Mouse (Mus musculus): ENCODE measurements around the gene Sema4c.

The Sema4c gene

GRCm38 (mm10) chr1:36534595-36535058 lies 23.5 kb downstream of the Sema4c start:
- DNase-seq: no peak

DNA sequence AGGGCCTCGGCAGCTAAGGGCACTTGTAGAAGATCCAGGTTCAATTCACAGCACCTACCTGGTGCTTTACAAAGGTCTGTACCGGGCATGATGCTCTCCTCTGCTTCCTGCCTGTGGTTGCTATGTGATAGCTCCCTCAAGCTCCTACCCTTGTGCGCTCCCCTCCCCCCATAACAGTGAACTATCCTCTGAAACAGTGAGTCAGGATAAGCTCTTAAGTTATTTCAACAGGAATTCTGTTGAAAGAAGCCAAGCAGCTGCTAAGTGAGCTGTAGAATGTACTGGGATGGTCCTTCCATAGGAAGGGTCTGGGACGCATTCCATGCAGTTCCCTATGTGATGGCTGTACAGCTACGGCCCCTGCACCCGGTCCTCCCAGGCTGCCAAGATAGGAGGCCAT lies 24.6 kb downstream of the Sema4c start:
- no peak for DNase-seq

GRCm38 (mm10) chr1:36531461-36531860 lies 26.7 kb downstream of the Sema4c start:
- no peak for DNase-seq

- no peak for DNase-seq
Measured at GRCm38 (mm10) chr1:36530962-36531361, 27.2 kb downstream of the Sema4c start.

DNA sequence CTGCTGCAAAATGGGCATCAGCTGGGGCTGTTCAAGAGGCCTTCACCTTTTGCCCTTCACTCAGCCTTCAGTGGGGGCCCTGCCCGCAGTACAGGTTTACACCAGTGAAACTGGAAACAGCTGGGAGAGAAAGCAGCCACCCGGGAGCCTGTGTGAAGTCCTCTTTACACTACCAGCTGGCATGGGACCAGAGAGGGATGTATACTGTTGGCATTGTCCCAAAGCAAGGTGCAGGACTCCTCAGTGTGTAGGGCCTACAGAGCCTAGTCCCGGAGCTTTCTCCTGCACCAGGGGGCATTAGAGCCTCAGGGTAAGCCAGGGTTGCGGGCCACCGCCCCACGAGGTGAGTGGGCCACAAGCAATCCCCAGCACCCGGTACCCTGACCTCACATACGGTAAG lies 27.7 kb downstream of the Sema4c start:
- DNase-seq: peak in 1 of 2 experiments; percentile 56

DNA sequence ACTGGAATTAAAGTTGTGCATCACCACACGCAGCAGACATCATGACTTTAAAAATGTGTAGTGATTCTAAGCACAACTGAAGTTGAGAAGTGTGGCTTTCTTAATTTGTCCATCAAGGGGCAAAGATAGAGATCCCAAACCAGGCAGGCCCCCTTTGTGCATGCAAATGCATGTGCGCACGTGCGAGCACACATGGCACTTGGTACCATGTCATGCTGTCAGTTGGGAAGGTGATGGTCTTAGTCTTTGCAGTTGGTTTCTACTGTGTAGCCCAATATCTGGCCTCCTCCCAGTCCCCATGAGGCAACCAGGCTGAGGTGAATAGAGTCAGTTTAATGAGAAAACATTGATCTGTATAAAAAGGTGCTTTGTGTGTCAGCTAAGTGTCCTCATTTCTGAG lies 28.3 kb downstream of the Sema4c start:
- no peak for DNase-seq

DNA sequence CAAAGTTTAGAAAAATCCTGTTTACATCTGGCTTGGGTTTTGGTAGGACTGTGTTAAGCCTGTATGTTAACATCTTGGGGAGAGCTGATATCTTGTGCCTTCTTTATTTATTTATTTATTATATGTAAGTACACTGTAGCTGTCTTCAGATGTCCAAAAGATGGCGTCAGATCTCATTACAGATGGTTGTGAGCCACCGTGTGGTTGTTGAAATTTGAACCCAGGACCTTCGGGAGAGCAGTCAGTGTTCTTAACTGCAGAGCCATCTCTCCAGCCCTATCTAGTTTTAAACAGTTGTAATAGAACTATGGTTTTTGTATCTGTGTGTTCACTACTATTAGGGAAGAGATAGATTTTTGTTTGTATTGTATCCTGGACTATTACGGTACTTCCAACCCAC lies 28.9 kb downstream of the Sema4c start:
- DNase-seq: no peak

DNA sequence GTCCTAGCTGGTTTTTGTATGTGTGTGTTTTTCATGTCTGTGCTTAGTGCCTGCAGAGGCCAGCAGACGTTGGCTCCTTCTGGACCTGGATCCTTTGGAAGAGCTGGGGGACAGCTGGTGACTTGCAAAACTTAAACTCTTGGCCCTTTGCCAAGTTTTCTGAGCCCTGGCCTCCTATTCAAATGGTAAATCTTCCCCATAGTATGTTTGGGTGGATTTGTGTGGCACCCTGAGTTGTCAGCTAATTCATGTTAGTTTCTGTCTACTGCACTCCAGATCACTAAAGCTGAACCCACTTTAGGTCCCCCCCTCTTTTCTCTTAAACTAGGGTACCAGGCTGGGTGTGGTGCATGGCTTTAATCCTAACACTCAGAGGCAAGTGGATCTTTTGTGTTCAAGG lies 29.8 kb downstream of the Sema4c start:
- DNase-seq: no peak

GRCm38 (mm10) chr1:36526903-36527302 lies 31.2 kb downstream of the Sema4c start:
- DNase-seq: no peak

DNA sequence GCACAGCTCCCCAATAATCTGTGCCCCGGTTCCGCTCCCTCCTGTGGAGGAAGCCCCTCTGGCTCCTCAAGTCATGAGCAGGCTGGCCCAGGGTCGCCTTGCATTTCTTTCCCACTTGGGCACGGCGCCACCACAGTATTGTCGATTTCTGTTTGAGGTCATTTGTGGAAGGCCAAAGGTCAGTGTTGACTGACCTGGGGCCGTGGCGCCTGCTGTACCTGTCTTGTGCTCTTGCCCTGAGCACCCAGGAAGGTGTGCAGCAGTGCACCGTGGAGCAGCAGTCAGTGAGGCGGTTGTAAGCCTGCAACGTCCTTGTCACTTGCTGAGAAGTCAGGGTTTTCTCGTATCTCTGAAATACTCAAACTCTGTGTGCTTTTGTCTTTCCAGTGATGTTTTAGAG lies 32.4 kb downstream of the Sema4c start:
- no peak for DNase-seq

DNA sequence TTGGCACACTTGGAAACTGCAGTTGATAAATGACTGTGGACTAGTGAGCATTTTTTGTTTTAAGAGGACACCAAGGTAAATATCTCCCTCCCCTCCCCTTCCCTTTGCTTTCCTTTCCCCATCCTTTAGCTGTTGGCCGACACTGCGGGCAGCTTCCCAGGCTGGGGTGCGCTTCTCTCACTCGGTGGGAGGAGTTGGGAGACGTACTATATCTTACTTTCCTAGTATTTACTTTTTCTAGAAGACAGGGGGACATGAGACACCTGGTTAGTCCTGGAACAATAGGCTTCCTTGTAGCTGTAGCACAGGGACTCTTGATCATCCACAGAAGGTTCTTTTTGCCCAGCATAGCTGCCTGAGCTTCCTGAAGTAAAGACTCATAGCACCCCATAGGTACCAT lies 34.1 kb downstream of the Sema4c start:
- DNase-seq: no peak

DNA sequence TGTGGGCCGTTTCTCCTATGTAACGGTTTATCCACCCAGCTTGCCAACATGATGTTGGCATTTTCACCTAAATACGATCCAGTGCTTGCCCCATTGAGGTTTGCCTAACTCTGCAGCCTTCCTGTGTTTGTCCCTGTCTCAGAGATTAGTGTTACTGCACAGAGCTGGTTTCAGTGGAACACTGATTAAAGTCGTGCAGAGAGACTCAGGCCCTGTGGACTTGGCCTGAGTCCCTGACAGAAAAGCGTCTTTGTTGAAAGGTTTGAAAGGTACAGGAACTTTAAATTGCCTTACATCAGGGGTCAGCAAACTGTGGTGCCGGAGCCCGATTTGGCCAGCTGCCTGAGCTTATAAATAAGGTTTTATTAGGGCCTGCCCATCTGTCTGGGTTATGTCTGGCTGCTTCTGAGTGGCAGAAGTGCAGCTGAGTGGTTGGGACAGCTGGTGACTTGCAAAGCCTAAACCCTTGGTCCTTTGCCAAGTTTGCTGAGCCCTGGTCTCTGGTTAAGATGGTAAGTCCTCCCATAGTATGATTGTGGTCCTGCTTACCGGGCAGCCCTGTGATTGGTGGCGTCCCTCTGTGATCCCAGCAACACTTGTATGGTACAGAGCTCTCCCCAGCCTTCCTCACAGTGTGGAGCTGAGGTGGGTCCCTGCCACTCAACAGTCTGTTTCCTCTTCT lies 34.7 kb downstream of the Sema4c start:
- DNase-seq: no peak

GRCm38 (mm10) chr1:36522210-36522609 lies 35.9 kb downstream of the Sema4c start:
- peak; percentile 45 to 63 for DNase-seq

DNA sequence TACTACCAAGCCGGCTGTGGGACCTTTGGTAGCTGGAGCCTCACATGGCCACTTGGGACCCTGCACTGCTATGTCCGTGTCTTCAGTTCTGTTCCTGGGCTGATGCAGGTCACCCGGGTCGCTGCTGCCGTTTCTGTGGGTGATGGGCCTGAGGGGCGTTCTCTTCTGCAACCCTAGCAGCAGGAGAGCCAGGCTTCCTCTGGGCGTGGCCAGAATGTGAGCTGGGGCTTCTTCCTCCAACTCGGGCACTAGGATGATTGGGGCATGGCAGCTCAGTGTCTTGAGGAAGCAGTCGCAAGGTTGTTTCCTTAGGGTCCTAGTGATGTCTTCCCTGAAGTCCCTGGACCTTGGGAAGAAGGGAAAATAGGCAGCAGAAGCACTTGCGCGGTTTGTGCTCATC lies 38.5 kb downstream of the Sema4c start:
- no peak for DNase-seq

DNA sequence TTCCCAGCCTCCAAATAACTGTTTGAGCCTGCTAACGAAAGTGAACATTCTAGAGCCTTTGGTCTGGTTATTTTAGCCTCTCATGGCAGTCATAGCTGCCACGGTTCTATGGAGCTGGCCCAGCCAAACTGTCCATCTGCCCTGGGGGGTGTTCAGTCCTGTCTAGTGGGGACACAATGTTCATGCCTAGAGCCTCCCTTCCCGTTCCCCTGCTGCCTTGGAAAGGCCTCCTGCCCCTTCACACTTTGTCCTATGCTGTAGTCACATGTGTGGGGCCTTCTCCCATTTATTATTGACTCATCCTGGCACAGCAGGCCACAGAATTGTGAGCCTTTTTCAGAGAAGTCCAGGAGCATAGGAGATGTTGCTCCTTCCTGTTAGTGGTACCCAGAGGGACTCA lies 39.9 kb downstream of the Sema4c start:
- peak; percentile 52 to 55 for DNase-seq

- peak; percentile 66 to 81 for DNase-seq
Measured at GRCm38 (mm10) chr1:36513718-36514117, 44.4 kb downstream of the Sema4c start.

- DNase-seq: no peak
Measured at GRCm38 (mm10) chr1:36513310-36513709, 44.8 kb downstream of the Sema4c start.

GRCm38 (mm10) chr1:36512966-36513280 lies 45.2 kb downstream of the Sema4c start:
- no peak for DNase-seq

DNA sequence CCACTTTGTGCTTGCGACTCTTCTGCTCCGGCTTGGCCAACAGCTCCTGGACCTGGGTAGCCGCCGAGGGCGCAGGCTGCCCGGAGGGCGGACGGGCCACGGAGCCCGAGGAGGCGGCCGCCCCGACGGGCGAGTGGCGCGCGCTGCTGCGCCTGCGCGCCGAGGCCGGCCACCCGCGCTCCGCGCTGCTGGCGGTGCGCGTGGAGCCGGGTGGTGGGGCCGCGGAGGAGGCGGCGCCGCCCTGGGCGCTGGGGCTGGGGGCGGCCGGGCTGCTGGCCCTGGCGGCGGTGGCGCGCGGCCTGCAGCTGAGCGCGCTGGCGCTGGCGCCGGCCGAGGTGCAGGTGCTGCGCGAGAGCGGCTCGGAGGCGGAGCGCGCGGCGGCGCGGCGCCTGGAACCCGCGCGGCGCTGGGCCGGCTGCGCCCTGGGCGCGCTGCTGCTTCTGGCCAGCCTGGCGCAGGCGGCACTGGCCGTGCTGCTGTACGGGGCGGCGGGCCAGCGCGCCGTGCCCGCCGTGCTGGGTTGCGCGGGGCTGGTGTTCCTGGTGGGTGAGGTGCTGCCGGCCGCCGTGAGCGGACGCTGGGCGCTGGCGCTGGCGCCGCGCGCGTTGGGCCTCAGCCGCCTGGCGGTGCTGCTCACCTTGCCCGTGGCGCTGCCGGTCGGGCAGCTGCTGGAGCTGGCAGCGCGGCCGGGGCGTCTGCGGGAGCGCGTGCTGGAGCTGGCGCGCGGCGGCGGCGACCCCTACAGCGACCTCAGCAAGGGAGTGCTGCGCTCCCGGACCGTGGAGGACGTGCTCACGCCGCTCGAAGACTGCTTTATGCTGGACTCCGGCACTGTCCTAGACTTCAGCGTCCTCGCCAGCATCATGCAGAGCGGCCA lies 45.8 kb downstream of the Sema4c start:
- DNase-seq: peak; percentile 76 to 81

DNA sequence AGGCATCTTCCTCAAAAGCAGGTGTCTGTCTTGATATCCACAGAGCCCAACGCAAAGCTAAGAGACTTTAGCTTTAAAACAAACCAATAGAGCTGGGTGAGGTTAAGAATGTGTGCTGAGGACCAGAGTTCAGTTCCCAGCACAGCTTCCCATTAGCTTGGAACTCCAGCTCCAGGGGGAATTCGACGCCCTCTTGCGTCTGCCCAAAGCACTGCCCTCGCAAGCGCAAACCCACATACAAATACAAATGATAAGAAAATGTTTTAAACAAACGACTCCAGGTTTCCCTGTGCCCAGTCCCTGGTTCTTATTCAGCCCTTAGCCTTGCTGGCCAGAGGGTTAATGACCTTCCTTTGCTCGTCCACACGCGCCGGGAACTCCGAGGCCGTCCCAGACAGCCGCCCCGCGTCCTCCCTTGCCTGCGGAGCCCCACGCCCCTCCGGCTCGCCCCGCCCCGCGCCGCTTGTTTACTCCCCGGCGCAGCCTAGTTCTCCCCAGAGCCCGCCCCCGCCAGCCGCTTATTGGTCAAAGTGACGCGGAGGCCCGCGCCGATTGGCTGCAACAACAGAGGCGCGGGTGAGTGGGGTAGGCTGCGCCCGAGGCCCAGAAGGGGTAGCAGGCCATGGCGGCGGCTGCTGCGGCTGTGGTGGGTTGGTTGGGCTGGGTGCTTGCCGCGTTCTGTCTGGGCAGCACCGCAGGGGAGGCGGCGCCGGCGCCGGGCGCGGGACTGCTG lies 46.7 kb downstream of the Sema4c start, which contains the start of gene Cnnm3:
Gene Cnnm3 (plus strand): TSS at position 579 of the 733 bp plus-strand sequence.
- DNase-seq: peak; percentile 100

- DNase-seq: peak in 1 of 2 experiments; percentile 50
Measured at GRCm38 (mm10) chr1:36508238-36508637, 49.9 kb downstream of the Sema4c start.

DNA sequence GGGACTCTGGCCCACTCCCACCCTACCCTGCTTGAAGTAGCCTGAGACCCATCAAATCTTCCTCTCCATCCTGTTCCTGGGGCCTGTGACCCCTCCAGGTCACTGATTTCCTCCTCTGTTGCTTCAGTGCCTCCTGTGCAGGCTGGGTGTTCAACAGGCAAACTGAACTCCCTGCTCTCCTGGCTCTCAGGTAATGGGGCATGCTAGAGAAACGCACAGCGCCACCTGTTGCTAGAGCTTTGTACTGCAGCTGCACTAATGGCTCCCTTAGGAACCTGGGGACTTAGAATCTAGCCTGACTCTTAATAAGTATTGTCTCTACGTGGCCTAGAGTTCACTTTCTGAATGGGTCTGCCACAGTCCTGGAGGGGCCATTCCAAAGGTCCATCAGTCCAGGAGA lies 56.9 kb downstream of the Sema4c start:
- DNase-seq: peak; percentile 88 to 93
